Mouse (Mus musculus): Measurements from ENCODE around the gene Tjp1.

Gene Tjp1

DNA sequence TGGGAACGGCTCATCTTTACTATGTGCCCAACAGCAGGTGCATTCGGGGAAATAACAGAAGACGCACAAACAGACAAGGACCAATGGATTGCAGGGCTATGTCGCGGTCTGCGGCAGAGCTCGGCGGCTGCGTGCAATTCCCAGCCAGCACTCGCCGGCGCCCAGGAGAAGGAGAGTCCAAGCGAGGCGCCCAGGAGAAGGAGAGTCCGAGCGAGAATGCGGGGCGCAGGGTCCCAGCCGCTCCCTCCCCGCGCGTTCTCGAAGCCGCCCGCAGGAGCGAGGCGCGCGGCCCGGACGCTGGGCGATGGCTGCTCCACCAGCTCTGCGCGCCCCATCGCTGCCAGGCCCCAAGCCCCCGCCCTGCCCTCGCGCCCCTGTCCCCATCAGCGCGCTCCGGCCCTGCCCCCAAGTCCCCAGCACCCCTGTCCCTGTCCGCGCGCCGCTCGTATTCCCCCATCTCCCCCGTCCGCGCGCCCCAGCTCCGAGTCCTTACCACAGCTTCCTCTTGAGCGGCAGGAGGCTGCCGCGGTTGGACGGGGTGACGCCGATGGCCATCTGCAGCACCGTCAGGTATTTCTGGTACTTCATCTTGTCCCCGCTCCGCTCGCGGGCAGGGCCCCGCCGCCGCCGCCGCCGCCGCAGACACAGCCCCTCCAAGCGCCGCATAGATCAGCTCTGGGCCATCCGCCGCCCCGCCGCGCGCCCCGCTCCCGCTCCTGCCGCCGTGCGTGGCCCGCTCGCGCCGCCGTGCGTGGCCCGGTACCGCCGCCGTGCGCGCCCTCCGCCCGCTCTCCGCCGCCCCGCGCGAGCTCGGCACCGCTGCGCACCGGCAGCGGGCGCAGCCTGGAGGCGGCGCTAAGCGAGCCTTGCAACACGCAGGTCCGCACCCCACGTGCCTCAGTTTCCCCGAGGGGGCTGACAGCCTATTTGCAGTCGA is at the start of gene Tjp1:
Gene Tjp1, minus strand, starts transcription at position 711 of the 937 bp plus-strand sequence.
- no peak for DNase-seq

DNA sequence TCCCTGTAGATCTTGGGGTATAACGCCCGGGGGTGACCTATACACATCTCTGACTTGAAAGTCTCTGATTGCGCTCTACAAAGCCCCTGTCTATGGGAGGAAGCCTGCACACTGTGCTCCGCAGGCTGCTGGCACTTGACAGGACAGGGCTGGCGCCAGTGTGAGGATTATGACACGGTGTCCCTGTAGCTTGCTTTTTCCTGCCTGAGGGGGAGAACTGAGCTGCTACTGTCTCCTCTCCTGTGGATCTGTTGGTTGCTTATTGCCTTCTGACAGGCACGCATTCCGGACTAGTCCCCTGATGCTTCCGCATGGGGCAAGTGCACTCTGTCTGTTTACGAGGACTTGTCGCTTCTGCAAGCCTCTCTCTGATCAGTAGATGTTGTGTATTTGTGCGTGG is 49.5 kb upstream of the Tjp1 start:
- no peak for DNase-seq

- no peak for DNase-seq
Measured at GRCm38 (mm10) chr7:65572731-65573130, 45.1 kb upstream of the Tjp1 start.

DNA sequence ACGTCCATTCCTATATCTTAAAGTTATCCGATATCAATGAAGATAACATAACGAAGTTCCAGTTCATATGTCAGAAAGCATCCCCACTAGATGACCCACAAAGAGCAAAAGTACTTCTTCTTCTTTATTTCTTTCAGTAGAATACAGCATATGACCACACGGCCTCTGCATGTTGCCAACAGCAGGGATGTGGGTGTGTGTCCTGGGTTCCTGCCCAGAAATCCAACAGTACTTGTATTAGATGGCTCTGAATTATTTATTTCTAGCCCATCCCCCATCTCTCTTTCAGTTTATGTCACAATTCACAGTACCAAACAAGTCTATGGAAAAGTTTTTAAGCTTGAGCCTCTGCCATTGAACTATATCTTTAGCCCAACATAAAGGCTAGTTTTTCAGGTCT is 43.1 kb upstream of the Tjp1 start:
- DNase-seq, result no peak

DNA sequence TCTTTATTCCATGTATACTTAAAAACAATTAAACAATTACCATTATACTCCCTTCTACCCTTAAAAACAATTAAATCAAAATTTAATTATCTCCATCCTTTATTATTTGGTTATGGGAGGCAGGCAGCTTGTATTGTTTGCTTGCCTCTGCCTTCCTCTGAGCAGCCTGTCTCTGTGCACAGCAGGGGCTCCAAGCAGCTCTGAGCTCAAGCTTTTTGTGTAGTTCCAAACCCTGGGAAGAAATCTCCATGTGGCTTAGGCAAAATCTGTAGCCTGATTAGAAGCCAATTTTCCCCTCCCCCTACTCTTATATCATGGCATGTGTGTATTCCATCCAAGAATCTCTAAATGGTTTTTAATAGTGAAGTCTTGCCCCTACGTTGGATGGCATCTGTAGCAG is 28.4 kb upstream of the Tjp1 start:
- DNase-seq, result no peak

- DNase-seq, result no peak
Measured at GRCm38 (mm10) chr7:65545741-65546140, 18.2 kb upstream of the Tjp1 start.

- no peak for DNase-seq
Measured at GRCm38 (mm10) chr7:65532689-65533088, 5.1 kb upstream of the Tjp1 start.

GRCm38 (mm10) chr7:65523116-65523515 is 4.5 kb downstream of the Tjp1 start:
- no peak for DNase-seq

DNA sequence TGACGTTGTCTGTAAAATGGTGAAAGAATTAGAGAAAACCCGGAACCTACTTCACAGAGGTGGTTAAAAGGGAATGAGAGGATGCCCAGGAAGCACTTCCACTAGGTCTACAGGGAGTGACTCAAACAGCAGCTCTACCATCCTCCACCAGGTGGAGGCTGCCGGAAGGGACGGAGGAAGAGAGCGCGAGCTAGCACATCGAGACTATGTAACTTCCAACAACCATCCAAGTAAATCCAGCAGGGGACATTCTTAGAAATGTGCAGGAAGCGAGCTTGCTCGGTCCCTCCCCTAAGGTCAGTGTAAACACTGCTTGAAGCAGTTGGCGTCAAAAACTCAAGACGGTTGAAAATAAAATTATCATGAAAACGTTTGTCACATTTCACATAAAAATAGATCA is 5.1 kb downstream of the Tjp1 start:
- DNase-seq, result no peak

DNA sequence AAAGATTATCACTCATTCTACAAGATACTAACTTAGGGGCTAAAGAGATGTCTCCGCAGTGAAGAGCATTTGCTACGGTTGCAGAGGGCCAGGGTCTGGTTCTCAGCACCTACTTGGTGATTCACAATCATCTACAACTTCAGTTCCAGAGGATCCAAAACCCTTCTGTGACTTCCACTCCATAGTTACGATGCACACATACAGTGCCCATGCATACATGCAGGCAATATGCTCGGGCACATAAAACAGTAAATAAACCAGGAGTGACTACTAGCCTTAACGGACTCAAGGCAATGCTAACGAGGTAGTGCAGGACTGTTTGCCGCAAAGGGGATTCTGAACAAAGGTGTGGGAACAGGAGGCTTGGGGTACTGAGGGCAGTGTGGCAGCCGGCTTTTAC is 7.0 kb downstream of the Tjp1 start:
- no peak for DNase-seq

DNA sequence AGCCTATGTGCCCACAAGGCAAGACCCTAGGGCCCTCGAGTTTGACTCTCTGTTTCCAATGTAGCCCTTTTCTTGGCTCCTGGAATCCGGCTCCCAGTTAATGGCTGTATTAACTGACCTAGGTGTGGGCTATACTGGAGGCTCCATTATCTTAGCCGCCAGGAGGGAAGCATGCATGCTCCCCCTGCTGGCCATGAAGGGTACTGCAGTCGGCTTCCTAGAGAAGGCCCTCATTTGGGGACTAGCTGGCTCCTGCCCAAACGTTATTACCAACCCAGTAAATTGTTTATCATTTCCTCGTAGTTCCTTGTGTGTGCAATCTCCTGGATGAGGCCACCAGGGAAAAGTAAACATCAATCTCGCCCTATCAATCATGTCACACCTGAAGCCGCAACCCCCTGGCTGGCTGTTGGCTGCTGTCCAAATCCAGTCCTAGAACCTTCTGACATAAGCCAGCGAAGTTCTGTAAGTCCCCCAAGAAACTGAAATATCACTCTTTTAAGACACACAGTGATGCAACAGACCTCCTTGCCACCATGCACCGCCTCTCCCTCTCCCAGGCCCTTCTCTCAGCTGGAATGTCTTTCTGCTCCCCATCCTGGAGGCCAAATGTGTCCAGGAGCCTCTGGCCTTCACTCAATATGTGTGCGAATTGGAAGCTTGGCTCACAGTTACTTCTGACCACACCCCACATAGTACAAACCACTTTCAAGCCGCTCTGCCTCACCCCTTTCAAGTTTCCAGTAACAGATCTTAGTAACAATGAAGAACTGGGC is 7.6 kb downstream of the Tjp1 start:
- peak; percentile 54 for DNase-seq

GRCm38 (mm10) chr7:65516903-65517302 is 10.7 kb downstream of the Tjp1 start:
- no peak for DNase-seq

DNA sequence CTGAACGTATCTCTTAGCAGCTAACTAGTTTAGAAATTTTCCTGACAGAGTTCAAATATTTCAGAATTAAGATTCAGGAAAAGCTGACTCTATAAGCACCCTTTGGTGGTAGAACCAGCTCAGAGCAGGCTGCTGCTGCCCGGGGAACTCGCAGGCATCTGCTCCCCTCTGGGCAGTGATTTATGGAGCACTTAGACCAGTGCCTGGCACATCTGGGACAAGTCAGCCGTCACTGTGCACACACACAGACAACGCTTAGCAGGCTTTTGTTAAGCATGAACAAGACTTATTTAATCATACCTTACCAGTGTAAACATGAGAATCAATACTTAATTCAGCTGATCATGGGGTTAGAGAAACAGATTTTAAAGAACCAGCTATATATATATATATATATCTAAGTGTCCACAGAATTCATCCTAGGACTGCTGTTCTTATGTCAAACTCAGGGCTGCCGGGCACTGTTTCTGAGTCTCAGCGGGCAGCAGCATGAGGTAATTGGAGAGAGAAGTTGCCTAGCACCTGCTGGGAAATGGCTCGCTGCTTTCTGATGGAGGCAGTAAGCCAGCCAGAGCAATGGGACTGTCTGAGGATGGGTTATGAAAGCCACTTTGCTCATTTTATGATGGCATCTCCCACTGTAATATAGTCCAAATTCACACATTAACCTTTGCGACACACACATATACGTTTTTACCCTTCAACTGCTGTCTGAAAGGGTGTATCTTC is 14.0 kb downstream of the Tjp1 start:
- DNase-seq, result no peak

- DNase-seq, result no peak
Measured at GRCm38 (mm10) chr7:65509357-65509756, 18.2 kb downstream of the Tjp1 start.

- no peak for DNase-seq
Measured at GRCm38 (mm10) chr7:65507341-65507740, 20.2 kb downstream of the Tjp1 start.

GRCm38 (mm10) chr7:65502486-65503322 is 24.9 kb downstream of the Tjp1 start:
- DNase-seq, result no peak

DNA sequence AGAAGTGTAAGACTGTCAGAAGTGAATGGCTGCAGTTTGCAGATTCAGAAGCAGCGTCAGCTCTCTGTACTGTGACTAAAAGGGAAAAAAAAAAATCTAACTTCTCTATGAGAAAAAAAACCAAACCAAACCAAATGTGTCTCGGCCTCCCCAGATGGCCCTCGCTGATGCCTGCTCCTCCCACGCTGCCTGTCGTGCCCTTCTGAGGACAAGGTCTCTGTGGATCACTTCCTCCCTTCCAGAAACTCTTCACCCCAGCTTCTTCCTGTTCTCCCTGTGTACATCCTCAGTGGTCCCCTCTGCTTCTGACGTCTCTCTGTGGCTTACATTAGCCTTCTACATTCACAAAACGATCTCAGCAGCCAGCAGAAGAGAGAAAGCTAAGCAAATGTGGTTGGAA is 26.8 kb downstream of the Tjp1 start:
- DNase-seq, result no peak

GRCm38 (mm10) chr7:65497733-65498583 is 29.6 kb downstream of the Tjp1 start:
- DNase-seq, result no peak

DNA sequence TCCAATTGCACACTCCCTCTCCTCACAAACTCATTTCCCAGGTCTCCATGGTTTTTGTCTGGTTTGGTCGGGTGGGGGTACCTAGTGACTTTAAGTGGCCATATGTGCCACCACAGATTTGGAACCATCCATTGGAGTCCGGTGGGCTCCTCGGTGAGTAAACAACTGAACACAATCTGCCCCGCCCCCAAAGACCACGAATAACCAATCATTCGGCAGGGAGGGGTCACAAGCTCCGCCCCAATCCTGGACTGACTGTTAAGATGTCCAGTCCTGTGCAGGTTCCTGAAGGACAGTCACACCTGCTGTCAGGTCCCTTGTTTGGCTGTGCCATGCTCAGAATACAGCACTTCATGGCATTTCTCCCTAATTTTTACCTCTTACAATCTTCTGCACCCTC is 37.1 kb downstream of the Tjp1 start:
- no peak for DNase-seq

DNA sequence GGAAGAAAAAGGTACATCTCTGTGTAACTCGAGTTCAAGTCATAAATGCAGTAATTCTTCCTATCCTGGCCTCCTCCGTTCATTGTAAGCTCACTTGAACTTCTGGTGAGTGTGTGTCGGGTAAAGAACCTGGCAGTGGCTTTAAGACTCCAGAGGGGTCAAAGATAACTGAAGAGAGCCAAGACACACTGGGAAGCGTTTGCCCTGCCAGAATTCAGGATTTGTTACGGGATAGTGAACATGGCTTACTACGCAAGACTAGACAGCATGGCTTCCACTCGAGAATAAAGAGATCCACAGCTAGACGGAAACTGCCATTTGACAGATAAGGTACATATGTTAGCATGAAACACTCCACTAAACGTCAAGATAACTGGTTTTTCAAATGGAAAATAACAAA is 37.8 kb downstream of the Tjp1 start:
- no peak for DNase-seq

- DNase-seq, result no peak
Measured at GRCm38 (mm10) chr7:65489195-65489594, 38.4 kb downstream of the Tjp1 start.
